Mouse (Mus musculus): ENCODE results near the gene Slc6a18. TPM values are rescaled to one million over a fixed set of nuclear protein-coding genes. Genes with fewer than 3 reads are reported as not detected.
"Not testable (repeated sequence)": the region's sequence is repeated elsewhere in the genome, so short reads cannot be mapped to it uniquely, and the experiment has no call there.

Slc6a18 gene
- polyA plus RNA-seq (2016; fragmentation: Nextera tagmentation; extraction: Ambion mirVana), result not detected in 2 replicates

- Histone ChIP-seq H3K4me3 (no peak within 1 kb of the TSS), H3K9ac (no peak within 1 kb of the TSS), H3K36me3 (no peaks in the 10 kb centered on the region), H3K27me3 (no peaks in the 10 kb centered on the region), H3K27ac (no peak within 1 kb of the TSS), H3K4me2 (replicated peaks) (no peak within 1 kb of the TSS), H3K4me1 (no peaks in the 10 kb centered on the region), H3K9me3 (replicated peaks) (no peaks in the 10 kb centered on the region)
- ATAC-seq (ENCODE audit: low FRiP score), result no peak
- WGBS, result 89% methylated on average over 3 of the region's 3 CpGs
These were observed at the start of gene Slc6a18 for GRCm38 (mm10) chr13:73677853-73678252. Slc6a18 (minus strand) TSS chr13:73678023.

GRCm38 (mm10) chr13:73725315-73725714, 47.5 kb upstream of the Slc6a18 start:
- peaks cover 3% of the 10 kb centered on the region; the same call in 1 of the 2 replicates for H3K27me3 ChIP-seq
- no peaks in the 10 kb centered on the region for H3K36me3 ChIP-seq
- no peaks in the 10 kb centered on the region; the same call in 1 of the 2 replicates for H3K4me1 ChIP-seq
- H3K9ac ChIP-seq, result no peak overlapping the region
- H3K4me2 ChIP-seq (replicated peaks), result no peak overlapping the region
- no peak overlapping the region for H3K27ac ChIP-seq
- H3K4me3 ChIP-seq, result no peak overlapping the region
- ATAC-seq (ENCODE audit: low FRiP score), result no peak
- H3K9me3 ChIP-seq (replicated peaks), result no peaks in the 10 kb centered on the region
- WGBS, result 89% methylated on average over 5 of the region's 5 CpGs

GRCm38 (mm10) chr13:73723081-73723668, 45.4 kb upstream of the Slc6a18 start:
- no peaks in the 10 kb centered on the region for H3K36me3 ChIP-seq
- H3K27ac ChIP-seq, result no peak overlapping the region
- WGBS, result 40% methylated on average over 8 of the region's 8 CpGs
- H3K4me2 ChIP-seq (replicated peaks), result no peak overlapping the region
- no peak overlapping the region for H3K4me3 ChIP-seq
- H3K27me3 ChIP-seq, result no peaks in the 10 kb centered on the region
- no peaks in the 10 kb centered on the region for H3K9me3 ChIP-seq (replicated peaks)
- ATAC-seq (ENCODE audit: low FRiP score), result no peak
- no peak overlapping the region for H3K9ac ChIP-seq
- H3K4me1 ChIP-seq, result no peaks in the 10 kb centered on the region; the same call in 1 of the 2 replicates

GRCm38 (mm10) chr13:73720241-73720640, 42.4 kb upstream of the Slc6a18 start:
- no peaks in the 10 kb centered on the region for H3K36me3 ChIP-seq
- H3K27me3 ChIP-seq, result no peaks in the 10 kb centered on the region
- WGBS, result 84% methylated on average over 4 of the region's 4 CpGs
- no peak overlapping the region for H3K27ac ChIP-seq
- H3K4me3 ChIP-seq, result no peak overlapping the region
- no peak for ATAC-seq (ENCODE audit: low FRiP score)
- no peak overlapping the region for H3K9ac ChIP-seq
- no peak overlapping the region for H3K4me2 ChIP-seq (replicated peaks)
- no peaks in the 10 kb centered on the region for H3K4me1 ChIP-seq
- H3K9me3 ChIP-seq (replicated peaks), result no peaks in the 10 kb centered on the region

GRCm38 (mm10) chr13:73718225-73718624, 40.4 kb upstream of the Slc6a18 start:
- no peak overlapping the region for H3K9ac ChIP-seq
- H3K27ac ChIP-seq, result no peak overlapping the region
- no peak for ATAC-seq (ENCODE audit: low FRiP score)
- no peaks in the 10 kb centered on the region for H3K4me1 ChIP-seq
- no peak overlapping the region for H3K4me3 ChIP-seq
- H3K36me3 ChIP-seq, result no peaks in the 10 kb centered on the region
- 7% methylated on average over 2 of the region's 2 CpGs for WGBS
- H3K4me2 ChIP-seq (replicated peaks), result no peak overlapping the region
- no peaks in the 10 kb centered on the region for H3K9me3 ChIP-seq (replicated peaks)
- no peaks in the 10 kb centered on the region for H3K27me3 ChIP-seq

- Histone ChIP-seq H3K27me3 (no peaks in the 10 kb centered on the region), H3K9ac (no peak overlapping the region), H3K27ac (no peak overlapping the region), H3K4me1 (no peaks in the 10 kb centered on the region), H3K4me2 (replicated peaks) (no peak overlapping the region), H3K4me3 (no peak overlapping the region), H3K36me3 (no peaks in the 10 kb centered on the region), H3K9me3 (replicated peaks) (no peaks in the 10 kb centered on the region)
- ATAC-seq (ENCODE audit: low FRiP score), result no peak
- 59% methylated on average over 2 of the region's 2 CpGs for WGBS
These were observed 36.2 kb upstream of the Slc6a18 start for GRCm38 (mm10) chr13:73714020-73714419.

GRCm38 (mm10) chr13:73713204-73713603, 35.4 kb upstream of the Slc6a18 start:
- Histone ChIP-seq H3K27ac (no peak overlapping the region), H3K27me3 (no peaks in the 10 kb centered on the region), H3K9ac (no peak overlapping the region), H3K4me2 (replicated peaks) (no peak overlapping the region), H3K4me3 (no peak overlapping the region), H3K4me1 (no peaks in the 10 kb centered on the region), H3K36me3 (no peaks in the 10 kb centered on the region), H3K9me3 (replicated peaks) (no peaks in the 10 kb centered on the region)
- ATAC-seq (ENCODE audit: low FRiP score), result no peak
- 85% methylated on average over 4 of the region's 4 CpGs for WGBS

GRCm38 (mm10) chr13:73712228-73712627, 34.4 kb upstream of the Slc6a18 start:
- Histone ChIP-seq H3K9me3 (replicated peaks) (no peaks in the 10 kb centered on the region), H3K4me3 (no peak overlapping the region), H3K4me2 (replicated peaks) (no peak overlapping the region), H3K27me3 (no peaks in the 10 kb centered on the region), H3K4me1 (no peaks in the 10 kb centered on the region), H3K27ac (no peak overlapping the region), H3K9ac (no peak overlapping the region), H3K36me3 (no peaks in the 10 kb centered on the region)
- WGBS, result 85% methylated on average over 3 of the region's 3 CpGs
- ATAC-seq (ENCODE audit: low FRiP score), result no peak

- H3K4me3 ChIP-seq, result no peak overlapping the region
- no peaks in the 10 kb centered on the region for H3K36me3 ChIP-seq
- ATAC-seq (ENCODE audit: low FRiP score), result no peak
- no peak overlapping the region for H3K4me2 ChIP-seq (replicated peaks)
- 87% methylated on average over 5 of the region's 5 CpGs for WGBS
- no peak overlapping the region for H3K9ac ChIP-seq
- no peaks in the 10 kb centered on the region for H3K9me3 ChIP-seq (replicated peaks)
- H3K27ac ChIP-seq, result no peak overlapping the region
- H3K27me3 ChIP-seq, result no peaks in the 10 kb centered on the region
- no peaks in the 10 kb centered on the region for H3K4me1 ChIP-seq
These were observed 34.0 kb upstream of the Slc6a18 start for GRCm38 (mm10) chr13:73711803-73712202.

- no peaks in the 10 kb centered on the region for H3K36me3 ChIP-seq
- no peak for ATAC-seq (ENCODE audit: low FRiP score)
- H3K4me1 ChIP-seq, result no peaks in the 10 kb centered on the region
- H3K4me3 ChIP-seq, result no peak overlapping the region
- 93% methylated on average over 5 of the region's 5 CpGs for WGBS
- no peaks in the 10 kb centered on the region for H3K9me3 ChIP-seq (replicated peaks)
- no peak overlapping the region for H3K27ac ChIP-seq
- no peak overlapping the region for H3K9ac ChIP-seq
- no peaks in the 10 kb centered on the region for H3K27me3 ChIP-seq
- H3K4me2 ChIP-seq (replicated peaks), result no peak overlapping the region
These were observed 33.4 kb upstream of the Slc6a18 start for GRCm38 (mm10) chr13:73711221-73711620.

GRCm38 (mm10) chr13:73709491-73709890, 31.7 kb upstream of the Slc6a18 start:
- WGBS, result 78% methylated on average over 6 of the region's 6 CpGs
- Histone ChIP-seq H3K9me3 (replicated peaks) (no peaks in the 10 kb centered on the region), H3K4me1 (no peaks in the 10 kb centered on the region; the same call in 1 of the 2 replicates), H3K36me3 (no peaks in the 10 kb centered on the region), H3K27me3 (no peaks in the 10 kb centered on the region), H3K4me3 (no peak overlapping the region), H3K4me2 (replicated peaks) (no peak overlapping the region), H3K27ac (no peak overlapping the region), H3K9ac (no peak overlapping the region)
- ATAC-seq (ENCODE audit: low FRiP score), result no peak

GRCm38 (mm10) chr13:73704694-73705325, 27.0 kb upstream of the Slc6a18 start, which contains the start of gene Slc6a19:
Slc6a19 (minus strand) TSS chr13:73704865.
- H3K9ac ChIP-seq, result no peak within 1 kb of the TSS
- ATAC-seq (ENCODE audit: low FRiP score), result no peak
- H3K4me1 ChIP-seq, result no peaks in the 10 kb centered on the region; the same call in 1 of the 2 replicates
- H3K27me3 ChIP-seq, result no peaks in the 10 kb centered on the region
- H3K4me2 ChIP-seq (replicated peaks), result no peak within 1 kb of the TSS
- H3K4me3 ChIP-seq, result no peak within 1 kb of the TSS
- H3K9me3 ChIP-seq (replicated peaks), result no peaks in the 10 kb centered on the region
- H3K36me3 ChIP-seq, result no peaks in the 10 kb centered on the region
- 72% methylated on average over 7 of the region's 7 CpGs for WGBS
- H3K27ac ChIP-seq, result no peak within 1 kb of the TSS

- not testable (repeated sequence) for H3K4me2 ChIP-seq (replicated peaks); H3K27ac ChIP-seq; H3K9ac ChIP-seq; H3K9me3 ChIP-seq (replicated peaks); ATAC-seq (ENCODE audit: low FRiP score); H3K4me1 ChIP-seq; H3K4me3 ChIP-seq; H3K27me3 ChIP-seq; H3K36me3 ChIP-seq
- WGBS, result 89% methylated on average over 4 of the region's 4 CpGs
These were observed 25.7 kb upstream of the Slc6a18 start for GRCm38 (mm10) chr13:73703486-73703885.
